Mouse (Mus musculus): ENCODE results near the gene Gtf3c1. TPM values are rescaled to one million over a fixed set of nuclear protein-coding genes. Genes with fewer than 3 reads are reported as not detected.

Gtf3c1 gene
- total and polyA plus RNA-seq, 2 experiments from 2014 or later, result 19.0 to 77.2 TPM

GRCm38 (mm10) chr7:125606265-125607164 is 101.1 kb downstream of the Gtf3c1 start:
- no peak overlapping the region for H3K4me2 ChIP-seq (ENCODE audit: low read depth)
- H3K27ac ChIP-seq (ENCODE audit: low read depth, low read length), result no peak overlapping the region
- no peak for TF ChIP-seq CTCF (IDR thresholded peaks at IDR 0.05; ENCODE audit: low read depth)
- no peaks in the 10 kb centered on the region for H3K4me1 ChIP-seq (ENCODE audit: insufficient read depth)
- H3K9ac ChIP-seq, result no peak overlapping the region
- H3K27me3 ChIP-seq (ENCODE audit: insufficient read depth, low read length), result no peaks in the 10 kb centered on the region
- H3K4me3 ChIP-seq (ENCODE audit: low read depth, low read length), result no peak overlapping the region
- H3K9me3 ChIP-seq (ENCODE audit: low read length), result no peaks in the 10 kb centered on the region
- 66% methylated on average over 2 of the region's 2 CpGs for WGBS
- no peak for ATAC-seq
- H3K36me3 ChIP-seq (ENCODE audit: insufficient read depth), result no peaks in the 10 kb centered on the region
- no peak for DNase-seq

GRCm38 (mm10) chr7:125605725-125606139 is 101.8 kb downstream of the Gtf3c1 start:
- Histone ChIP-seq H3K36me3 (ENCODE audit: insufficient read depth) (no peaks in the 10 kb centered on the region), H3K4me1 (ENCODE audit: insufficient read depth) (no peaks in the 10 kb centered on the region), H3K27ac (ENCODE audit: low read depth, low read length) (no peak overlapping the region), H3K9me3 (ENCODE audit: low read length) (no peaks in the 10 kb centered on the region), H3K4me2 (ENCODE audit: low read depth) (no peak overlapping the region), H3K27me3 (ENCODE audit: insufficient read depth, low read length) (no peaks in the 10 kb centered on the region), H3K9ac (no peak overlapping the region), H3K4me3 (ENCODE audit: low read depth, low read length) (no peak overlapping the region)
- no peak for ATAC-seq
- no peak for TF ChIP-seq CTCF (IDR thresholded peaks at IDR 0.05; ENCODE audit: low read depth)
- DNase-seq, result no peak
- WGBS, result 79% methylated on average over 4 of the region's 4 CpGs

- 80% methylated on average over 12 of the region's 12 CpGs for WGBS
- H3K36me3 ChIP-seq (ENCODE audit: insufficient read depth), result no peaks in the 10 kb centered on the region
- no peak overlapping the region for H3K4me2 ChIP-seq (ENCODE audit: low read depth)
- H3K27me3 ChIP-seq (ENCODE audit: insufficient read depth, low read length), result no peaks in the 10 kb centered on the region
- H3K4me3 ChIP-seq (ENCODE audit: low read depth, low read length), result no peak overlapping the region
- DNase-seq (no peak), ATAC-seq (no peak)
- no peak overlapping the region for H3K9ac ChIP-seq
- no peaks in the 10 kb centered on the region for H3K9me3 ChIP-seq (ENCODE audit: low read length)
- no peaks in the 10 kb centered on the region for H3K4me1 ChIP-seq (ENCODE audit: insufficient read depth)
- TF ChIP-seq CTCF (IDR thresholded peaks at IDR 0.05; ENCODE audit: low read depth), result no peak
- H3K27ac ChIP-seq (ENCODE audit: low read depth, low read length), result no peak overlapping the region
Observed at GRCm38 (mm10) chr7:125604362-125605319, 102.9 kb downstream of the Gtf3c1 start.

DNA sequence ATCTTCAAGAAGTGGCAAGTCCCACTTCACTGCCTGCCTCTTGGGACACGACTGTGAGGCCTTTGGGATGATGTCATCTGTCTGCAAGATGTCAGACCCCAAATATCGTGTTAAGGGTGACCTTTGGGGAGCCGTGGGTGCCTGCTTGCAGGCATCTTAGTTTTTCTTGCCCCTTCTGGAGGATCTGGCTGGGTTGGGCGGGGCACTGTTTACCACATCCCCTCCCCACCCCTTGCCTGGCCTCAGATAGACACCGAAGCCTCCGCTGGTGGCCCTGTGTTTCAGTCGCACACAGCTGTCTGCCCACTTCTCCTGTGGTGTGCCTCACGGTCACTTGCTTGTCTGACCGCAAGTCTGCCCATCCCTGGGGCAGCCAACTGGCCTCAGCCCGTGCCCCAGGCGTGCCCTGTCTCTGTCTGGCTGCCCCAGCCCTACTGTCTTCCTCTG is 104.4 kb downstream of the Gtf3c1 start, which contains the start of gene Il21r:
TSS of gene Il21r (plus strand) at position 245 of the 447 bp plus-strand sequence.
- Histone ChIP-seq H3K4me2 (ENCODE audit: low read depth) (no peak within 1 kb of the TSS), H3K9me3 (ENCODE audit: low read length) (no peaks in the 10 kb centered on the region), H3K36me3 (ENCODE audit: insufficient read depth) (no peaks in the 10 kb centered on the region), H3K27me3 (ENCODE audit: insufficient read depth, low read length) (no peaks in the 10 kb centered on the region), H3K9ac (no peak within 1 kb of the TSS), H3K4me3 (ENCODE audit: low read depth, low read length) (no peak within 1 kb of the TSS), H3K27ac (ENCODE audit: low read depth, low read length) (no peak within 1 kb of the TSS), H3K4me1 (ENCODE audit: insufficient read depth) (no peaks in the 10 kb centered on the region)
- no peak for TF ChIP-seq CTCF (IDR thresholded peaks at IDR 0.05; ENCODE audit: low read depth)
- DNase-seq (no peak), ATAC-seq (no peak)
- WGBS, result 84% methylated on average over 11 of the region's 11 CpGs

GRCm38 (mm10) chr7:125601821-125602448 is 105.6 kb downstream of the Gtf3c1 start:
- no peaks in the 10 kb centered on the region for H3K27me3 ChIP-seq (ENCODE audit: insufficient read depth, low read length)
- WGBS, result 80% methylated on average over 11 of the region's 11 CpGs
- H3K4me2 ChIP-seq (ENCODE audit: low read depth), result no peak overlapping the region
- TF ChIP-seq CTCF (IDR thresholded peaks at IDR 0.05; ENCODE audit: low read depth), result no peak
- no peak overlapping the region for H3K4me3 ChIP-seq (ENCODE audit: low read depth, low read length)
- H3K9ac ChIP-seq, result no peak overlapping the region
- H3K9me3 ChIP-seq (ENCODE audit: low read length), result no peaks in the 10 kb centered on the region
- H3K27ac ChIP-seq (ENCODE audit: low read depth, low read length), result no peak overlapping the region
- H3K4me1 ChIP-seq (ENCODE audit: insufficient read depth), result no peaks in the 10 kb centered on the region
- DNase-seq (no peak), ATAC-seq (no peak)
- H3K36me3 ChIP-seq (ENCODE audit: insufficient read depth), result no peaks in the 10 kb centered on the region

GRCm38 (mm10) chr7:125601280-125601670 is 106.3 kb downstream of the Gtf3c1 start:
- WGBS, result 88% methylated on average over 6 of the region's 6 CpGs
- no peak overlapping the region for H3K4me2 ChIP-seq (ENCODE audit: low read depth)
- H3K36me3 ChIP-seq (ENCODE audit: insufficient read depth), result no peaks in the 10 kb centered on the region
- no peaks in the 10 kb centered on the region for H3K9me3 ChIP-seq (ENCODE audit: low read length)
- H3K4me3 ChIP-seq (ENCODE audit: low read depth, low read length), result no peak overlapping the region
- H3K9ac ChIP-seq, result no peak overlapping the region
- H3K4me1 ChIP-seq (ENCODE audit: insufficient read depth), result no peaks in the 10 kb centered on the region
- no peak for TF ChIP-seq CTCF (IDR thresholded peaks at IDR 0.05; ENCODE audit: low read depth)
- H3K27me3 ChIP-seq (ENCODE audit: insufficient read depth, low read length), result no peaks in the 10 kb centered on the region
- ATAC-seq (no peak), DNase-seq (no peak)
- H3K27ac ChIP-seq (ENCODE audit: low read depth, low read length), result no peak overlapping the region

Measured in forebrain, postnatal 0 days (tissue).